Mouse (Mus musculus) T-helper 1 cell (primary cell): Measurements from ENCODE around the gene Cdkl2.

ENCODE experiments used
- in situ Hi-C: fragments of 300-600 bp; cut with MboI, MseI; formaldehyde crosslinking; loops from one replicate; pipeline ENCODE4 v1.15.1; 2025; ENCODE audit warnings: high pct_unique_total_duplicates

Gene Cdkl2

DNA sequence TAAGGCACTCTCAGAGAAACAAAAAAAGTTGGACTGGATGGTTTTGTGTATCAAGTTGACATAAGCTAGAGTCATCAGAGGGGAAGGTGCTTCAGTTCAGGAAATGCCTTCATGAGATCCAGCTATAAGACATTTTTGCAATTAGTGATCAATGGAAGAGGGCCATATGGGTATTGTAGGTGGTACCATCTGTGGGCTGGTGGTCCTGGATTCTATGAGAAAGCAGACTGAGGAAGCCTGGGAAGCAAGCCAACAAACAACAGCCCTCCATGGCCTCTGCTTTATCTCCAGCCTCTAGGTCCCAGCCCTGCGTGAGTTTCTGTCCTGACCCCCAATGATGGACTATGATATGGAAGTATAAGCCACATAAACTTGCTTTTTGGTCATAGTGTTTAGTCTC is 84.6 kb downstream of the Cdkl2 start:
- in situ Hi-C loops = no loop called here

DNA sequence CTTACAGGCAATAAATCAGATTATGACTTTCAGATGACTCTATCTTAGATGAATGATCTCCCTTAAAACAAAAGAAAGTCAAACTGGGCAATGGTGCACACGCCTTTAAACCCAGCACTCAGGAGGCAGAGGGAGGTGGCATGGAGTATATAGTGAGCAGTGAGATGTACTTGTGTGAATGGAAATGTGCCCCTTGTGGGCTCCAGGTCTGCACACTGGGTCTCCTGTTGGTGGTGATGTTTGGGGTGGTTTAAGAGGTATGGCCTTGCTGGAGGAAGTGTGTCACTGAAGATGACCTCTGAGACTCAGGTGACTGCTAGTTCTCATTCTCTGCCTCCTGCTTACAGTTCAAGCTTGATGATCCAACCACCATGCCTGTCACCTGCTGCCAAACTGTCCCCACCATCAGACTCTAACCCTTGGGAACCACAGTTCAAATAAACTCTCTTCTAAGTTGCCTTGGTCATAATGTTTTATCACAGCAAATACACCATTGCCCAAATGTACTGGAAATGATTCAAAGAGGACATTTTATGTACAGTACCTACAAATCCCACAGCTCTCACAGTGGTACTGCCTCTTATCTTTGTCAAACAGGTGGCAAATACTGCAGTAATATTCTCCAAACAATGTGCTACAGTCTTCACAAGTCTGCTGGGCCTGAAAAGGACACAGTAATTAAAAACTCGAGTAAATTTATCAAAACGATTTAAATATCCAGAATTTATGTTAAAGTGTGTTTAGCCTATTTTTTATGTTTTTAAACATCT is 86.5 kb downstream of the Cdkl2 start:
- in situ Hi-C loops = no loop called here
